Mouse (Mus musculus): Measurements from ENCODE around the gene Mmp13. TPM values are rescaled to one million over a fixed set of nuclear protein-coding genes. Genes with fewer than 3 reads are reported as not detected.

The Mmp13 gene
- polyA plus RNA-seq, 1 experiment = not detected

DNA sequence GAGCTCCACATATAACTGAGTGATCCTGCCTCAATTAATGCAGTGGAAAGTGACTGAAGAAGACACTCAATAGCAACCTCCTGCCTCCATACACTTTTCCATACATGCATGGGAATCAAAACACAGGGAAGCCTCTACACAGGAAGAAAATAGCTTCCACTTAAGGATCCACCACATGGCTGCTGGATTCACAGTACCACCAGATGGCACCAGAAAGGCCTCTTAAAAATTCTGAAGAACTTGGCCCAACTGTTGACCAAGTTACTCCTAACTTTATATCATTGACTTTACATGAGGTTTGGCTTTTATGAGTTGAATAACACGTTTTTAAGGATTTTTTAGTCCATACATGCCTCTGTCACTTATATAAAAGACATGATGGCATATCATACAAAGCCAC is 19.8 kb downstream of the Mmp13 start:
- TF ChIP-seq FLI1 (IDR thresholded peaks at IDR 0.05; ENCODE audit: low read length) (no peak), GATA1 (IDR thresholded peaks at IDR 0.05; ENCODE audit: borderline replicate concordance, low read length) (no peak)
- no peak overlapping the region for H3K4me3 ChIP-seq (replicated peaks)
- no peaks in the 10 kb centered on the region for H3K9me3 ChIP-seq
- no peaks in the 10 kb centered on the region for H3K27me3 ChIP-seq (replicated peaks)
- no peaks in the 10 kb centered on the region for H3K4me1 ChIP-seq
- H3K36me3 ChIP-seq (replicated peaks; ENCODE audit: low read length) = no peaks in the 10 kb centered on the region

DNA sequence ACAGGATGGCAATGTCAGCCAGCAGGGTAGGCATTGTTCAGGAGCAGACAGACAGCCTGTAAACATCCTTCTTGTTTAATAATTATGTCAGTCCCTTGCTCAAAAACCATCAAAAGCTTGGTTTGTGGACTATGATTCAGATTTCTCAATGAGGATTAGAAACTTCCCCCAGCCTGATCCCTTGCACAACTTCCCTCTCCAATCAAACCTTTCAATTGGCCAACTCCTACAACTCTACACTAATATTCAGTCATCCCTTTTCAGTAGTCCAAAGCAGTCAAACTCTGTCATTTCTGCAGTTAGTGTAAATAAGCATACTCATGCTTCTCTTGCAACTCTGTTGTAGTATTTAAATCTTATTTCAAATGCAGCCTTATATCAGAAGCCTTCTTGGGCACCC is 59.5 kb downstream of the Mmp13 start:
- TF ChIP-seq FLI1 (IDR thresholded peaks at IDR 0.05; ENCODE audit: low read length) (no peak), GATA1 (IDR thresholded peaks at IDR 0.05; ENCODE audit: borderline replicate concordance, low read length) (no peak)
- Histone ChIP-seq H3K4me3 (replicated peaks) (no peak overlapping the region), H3K4me1 (no peaks in the 10 kb centered on the region), H3K27me3 (replicated peaks) (no peaks in the 10 kb centered on the region), H3K9me3 (no peaks in the 10 kb centered on the region), H3K36me3 (replicated peaks; ENCODE audit: low read length) (no peaks in the 10 kb centered on the region)

Other genes with a start within 250 kb of the Mmp13 start
- 0.07 TPM in 1 of 2 replicates, not detected in the other for gene Dync2h1, start 88.1 kb upstream of the Mmp13 start, polyA plus RNA-seq (2012; ENCODE audit: insufficient read depth, low replicate concordance)
- 30.3 and 105 TPM in 2 replicates for gene Dcun1d5, start 88.0 kb upstream of the Mmp13 start, polyA plus RNA-seq (2012; ENCODE audit: insufficient read depth, low replicate concordance)
- gene Mmp12, start 71.9 kb downstream of the Mmp13 start, polyA plus RNA-seq (2012; ENCODE audit: insufficient read depth, low replicate concordance) = not detected in 2 replicates
- gene Mmp1b, start 115.5 kb downstream of the Mmp13 start, polyA plus RNA-seq (2012; ENCODE audit: insufficient read depth, low replicate concordance) = not detected in 2 replicates
- not detected in 2 replicates for gene Mmp3, start 173.3 kb downstream of the Mmp13 start, polyA plus RNA-seq (2012; ENCODE audit: insufficient read depth, low replicate concordance)
- not detected in 2 replicates for gene Mmp10, start 229.8 kb downstream of the Mmp13 start, polyA plus RNA-seq (2012; ENCODE audit: insufficient read depth, low replicate concordance)